Mouse (Mus musculus): ENCODE results near the gene Iqsec1. TPM values are rescaled to one million over a fixed set of nuclear protein-coding genes. Genes with fewer than 3 reads are reported as not detected.

Gene Iqsec1
- total and polyA plus RNA-seq, 3 experiments, result 17.0 to 90.4 (median 83.5) TPM

DNA sequence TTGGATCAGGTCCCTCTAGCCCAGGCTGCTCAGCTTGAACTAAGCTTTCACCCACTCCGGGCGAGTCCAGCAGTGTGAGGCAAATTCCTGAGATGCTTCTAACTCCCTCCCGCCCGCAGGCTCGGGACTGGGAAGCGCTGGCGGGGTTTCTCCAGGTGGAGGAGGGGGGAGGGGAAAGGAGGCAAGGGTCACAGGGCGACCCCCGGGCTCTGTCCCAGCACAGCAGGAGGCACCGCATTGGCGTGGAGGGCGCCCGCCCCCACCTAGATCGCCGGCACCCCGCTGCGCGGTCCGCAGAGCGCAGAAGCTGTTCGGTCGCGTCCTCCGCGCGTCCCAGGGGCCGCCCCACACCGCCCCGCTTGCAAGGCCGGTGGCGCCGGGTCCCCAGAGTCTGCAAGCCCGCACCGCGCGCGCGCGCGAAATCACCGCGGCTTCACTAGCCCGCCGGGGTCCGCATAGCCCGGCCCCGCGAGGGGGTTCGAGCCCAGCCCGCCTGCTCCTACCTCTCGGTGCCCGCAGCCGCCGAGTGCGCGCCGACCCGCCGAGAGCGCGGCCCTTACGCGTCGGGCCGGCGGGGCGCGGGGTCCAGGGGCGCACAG lies 252.3 kb downstream of the Iqsec1 start:
- peaks cover 53 to 98% of the 10 kb centered on the region in 2 experiments for H3K36me3 ChIP-seq (replicated peaks in 1 of 2; ENCODE audit: control insufficient read depth in 1 of 2, insufficient read depth in 1 of 2, low read length in 1 of 2)
- no peaks in the 10 kb centered on the region for H3K27me3 ChIP-seq (replicated peaks)
- H3K27ac ChIP-seq (ENCODE audit: insufficient read depth, low read depth), result no peak overlapping the region
- peaks cover 55% of the 10 kb centered on the region for H3K79me2 ChIP-seq (replicated peaks; ENCODE audit: control insufficient read depth, extremely low read depth, insufficient read depth, poor library complexity, severe bottlenecking)
- peaks cover 4% of the 10 kb centered on the region for H3K9me3 ChIP-seq (replicated peaks; ENCODE audit: low read length)
- no peak overlapping the region for H3K9ac ChIP-seq (ENCODE audit: insufficient read depth, low read depth)
- H3K4me3 ChIP-seq (replicated peaks in 1 of 3; ENCODE audit: low read depth in 2 of 3, low read length in 2 of 3, poor library complexity in 1 of 3), result no peak overlapping the region
- TF ChIP-seq EP300 (IDR thresholded peaks at IDR 0.05; ENCODE audit: low read length), result no peak
- TF ChIP-seq JUN (IDR thresholded peaks at IDR 0.05; ENCODE audit: insufficient read depth, low read depth, low read length), result no peak
- dilution Hi-C loops (cut with MboI; ENCODE audit: extremely low pct_ligation_motif_present, extremely low pct_unique_long_range_greater_than_20kb, low sequenced_read_pairs), result no loop called here
- DNase-seq (ENCODE audit: extremely low read depth), result no peak
- in situ Hi-C loops (cut with MboI; ENCODE audit: low pct_ligation_motif_present, low pct_unique_long_range_greater_than_20kb, low sequenced_read_pairs), result no loop called here
- no peak overlapping the region for H3K4me2 ChIP-seq (ENCODE audit: insufficient read depth, low read depth, poor library complexity, severe bottlenecking)
- H3K4me1 ChIP-seq (ENCODE audit: control insufficient read depth in 1 of 2, insufficient read depth in 2 of 2), result peaks cover 10 to 82% of the 10 kb centered on the region in 2 experiments; a peak in 3 of 4 replicates

GRCm38 (mm10) chr6:90735396-90736036 lies 253.0 kb downstream of the Iqsec1 start:
- H3K27ac ChIP-seq (ENCODE audit: insufficient read depth, low read depth), result no peak overlapping the region

GRCm38 (mm10) chr6:90734806-90735205 lies 253.7 kb downstream of the Iqsec1 start:
- no peak for DNase-seq (ENCODE audit: extremely low read depth)
- H3K27me3 ChIP-seq (replicated peaks), result no peaks in the 10 kb centered on the region
- no peak overlapping the region for H3K4me2 ChIP-seq (ENCODE audit: insufficient read depth, low read depth, poor library complexity, severe bottlenecking)
- H3K36me3 ChIP-seq (replicated peaks in 1 of 2; ENCODE audit: control insufficient read depth in 1 of 2, insufficient read depth in 1 of 2, low read length in 1 of 2), result peaks cover 48 to 98% of the 10 kb centered on the region in 2 experiments
- peaks cover 55% of the 10 kb centered on the region for H3K79me2 ChIP-seq (replicated peaks; ENCODE audit: control insufficient read depth, extremely low read depth, insufficient read depth, poor library complexity, severe bottlenecking)
- no peak overlapping the region for H3K9ac ChIP-seq (ENCODE audit: insufficient read depth, low read depth)
- peaks cover 6 to 82% of the 10 kb centered on the region in 2 experiments; a peak in 3 of 4 replicates for H3K4me1 ChIP-seq (ENCODE audit: control insufficient read depth in 1 of 2, insufficient read depth in 2 of 2)
- TF ChIP-seq TCF12 (IDR thresholded peaks at IDR 0.05; ENCODE audit: low read depth, low read length), result no peak
- TF ChIP-seq E2F4 (IDR thresholded peaks at IDR 0.05; ENCODE audit: insufficient replicate concordance, low read depth, low read length), result no peak
- TF ChIP-seq CTCF (conservative IDR thresholded peaks at IDR 0.05 in 1 of 2, IDR thresholded peaks at IDR 0.05 in 1 of 2; ENCODE audit: low read depth in 2 of 2, low read length in 2 of 2), result no peak
- no peak for TF ChIP-seq JUN (IDR thresholded peaks at IDR 0.05; ENCODE audit: insufficient read depth, low read depth, low read length)
- TF ChIP-seq HCFC1 (IDR thresholded peaks at IDR 0.05; ENCODE audit: low read depth, low read length), result no peak
- no peak for TF ChIP-seq PAX5 (IDR thresholded peaks at IDR 0.05; ENCODE audit: low read length)
- TF ChIP-seq SMC3 (IDR thresholded peaks at IDR 0.05; ENCODE audit: low read depth, low read length), result no peak
- no peak for TF ChIP-seq POLR2AphosphoS2 (IDR thresholded peaks at IDR 0.05; ENCODE audit: low read depth, low read length)
- TF ChIP-seq MAX (IDR thresholded peaks at IDR 0.05; ENCODE audit: low read length), result no peak
- TF ChIP-seq MYC (IDR thresholded peaks at IDR 0.05; ENCODE audit: low read depth, low read length), result no peak
- no peak for TF ChIP-seq UBTF (IDR thresholded peaks at IDR 0.05; ENCODE audit: low read depth, low read length)
- TF ChIP-seq IRF4 (IDR thresholded peaks at IDR 0.05; ENCODE audit: low read depth, low read length), result no peak
- no peak for TF ChIP-seq ZMIZ1 (IDR thresholded peaks at IDR 0.05; ENCODE audit: low read depth, low read length)
- no peak for TF ChIP-seq EP300 (IDR thresholded peaks at IDR 0.05; ENCODE audit: low read length)
- no peak for TF ChIP-seq BHLHE40 (IDR thresholded peaks at IDR 0.05; ENCODE audit: low read depth, low read length)
- no peak overlapping the region for H3K27ac ChIP-seq (ENCODE audit: insufficient read depth, low read depth)
- in situ Hi-C loops (cut with MboI; ENCODE audit: low pct_ligation_motif_present, low pct_unique_long_range_greater_than_20kb, low sequenced_read_pairs) (no loop called here), dilution Hi-C loops (cut with MboI; ENCODE audit: extremely low pct_ligation_motif_present, extremely low pct_unique_long_range_greater_than_20kb, low sequenced_read_pairs) (no loop called here)
- H3K4me3 ChIP-seq (replicated peaks in 1 of 3; ENCODE audit: low read depth in 2 of 3, low read length in 2 of 3, poor library complexity in 1 of 3), result no peak overlapping the region
- peaks cover 4% of the 10 kb centered on the region for H3K9me3 ChIP-seq (replicated peaks; ENCODE audit: low read length)

More at GRCm38 (mm10) chr6:90735396-90736036, 253.0 kb downstream of the Iqsec1 start:
- Histone ChIP-seq H3K9me3 (replicated peaks; ENCODE audit: low read length) (peaks cover 4% of the 10 kb centered on the region), H3K79me2 (replicated peaks; ENCODE audit: control insufficient read depth, extremely low read depth, insufficient read depth, poor library complexity, severe bottlenecking) (peaks cover 58% of the 10 kb centered on the region), H3K27me3 (replicated peaks) (no peaks in the 10 kb centered on the region), H3K4me1 (ENCODE audit: control insufficient read depth in 1 of 2, insufficient read depth in 2 of 2) (peaks cover 6 to 82% of the 10 kb centered on the region in 2 experiments; a peak in 3 of 4 replicates), H3K36me3 (replicated peaks in 1 of 2; ENCODE audit: control insufficient read depth in 1 of 2, insufficient read depth in 1 of 2, low read length in 1 of 2) (peaks cover 52 to 98% of the 10 kb centered on the region in 2 experiments), H3K9ac (ENCODE audit: insufficient read depth, low read depth) (no peak overlapping the region), H3K4me2 (ENCODE audit: insufficient read depth, low read depth, poor library complexity, severe bottlenecking) (no peak overlapping the region), H3K4me3 (replicated peaks in 1 of 3; ENCODE audit: low read depth in 2 of 3, low read length in 2 of 3, poor library complexity in 1 of 3) (no peak overlapping the region)
- dilution Hi-C loops (cut with MboI; ENCODE audit: extremely low pct_ligation_motif_present, extremely low pct_unique_long_range_greater_than_20kb, low sequenced_read_pairs) (no loop called here), in situ Hi-C loops (cut with MboI; ENCODE audit: low pct_ligation_motif_present, low pct_unique_long_range_greater_than_20kb, low sequenced_read_pairs) (no loop called here)
- no peak for DNase-seq (ENCODE audit: extremely low read depth)
- TF ChIP-seq ZMIZ1 (IDR thresholded peaks at IDR 0.05; ENCODE audit: low read depth, low read length) (no peak), CHD2 (IDR thresholded peaks at IDR 0.05; ENCODE audit: low read length) (no peak), NELFE (IDR thresholded peaks at IDR 0.05; ENCODE audit: low read depth, low read length) (no peak), MAX (IDR thresholded peaks at IDR 0.05; ENCODE audit: low read length) (no peak), POLR2AphosphoS2 (IDR thresholded peaks at IDR 0.05; ENCODE audit: low read depth, low read length) (no peak), RCOR1 (conservative IDR thresholded peaks at IDR 0.05; ENCODE audit: low read depth, low read length) (no peak), KAT2A (IDR thresholded peaks at IDR 0.05; ENCODE audit: insufficient replicate concordance, low read length) (no peak), MYC (IDR thresholded peaks at IDR 0.05; ENCODE audit: low read depth, low read length) (no peak), MEF2A (IDR thresholded peaks at IDR 0.05; ENCODE audit: borderline replicate concordance, low read depth, low read length) (no peak), USF1 (IDR thresholded peaks at IDR 0.05; ENCODE audit: low read depth, low read length) (no peak)
